Mouse (Mus musculus): ENCODE results near the gene Ociad1. TPM values are rescaled to one million over a fixed set of nuclear protein-coding genes. Genes with fewer than 3 reads are reported as not detected.

Gene Ociad1
- polyA plus RNA-seq, 1 experiment: 291 TPM

- no peaks in the 10 kb centered on the region for H3K27me3 ChIP-seq (ENCODE audit: control insufficient read depth, insufficient read depth, low read length, poor library complexity, severe bottlenecking)
- TF ChIP-seq POLR2A (IDR thresholded peaks at IDR 0.05; ENCODE audit: insufficient read depth, low read length) (no peak), CTCF (IDR thresholded peaks at IDR 0.05; ENCODE audit: low read depth, low read length) (no peak), EP300 (IDR thresholded peaks at IDR 0.05; ENCODE audit: insufficient read depth, low read depth, low read length) (no peak)
- peaks cover 2% of the 10 kb centered on the region for H3K4me1 ChIP-seq (ENCODE audit: control insufficient read depth, insufficient read depth, low read length)
- no peaks in the 10 kb centered on the region for H3K9me3 ChIP-seq (replicated peaks; ENCODE audit: control insufficient read depth, insufficient read depth, low read length, poor library complexity, severe bottlenecking)
- no peaks in the 10 kb centered on the region for H3K36me3 ChIP-seq (ENCODE audit: control insufficient read depth, insufficient read depth, low read length, poor library complexity, severe bottlenecking)
- no peak overlapping the region for H3K9ac ChIP-seq (ENCODE audit: low read depth, poor library complexity, severe bottlenecking)
- H3K27ac ChIP-seq (ENCODE audit: insufficient read depth, low read length): no peak overlapping the region
- no peak overlapping the region for H3K4me3 ChIP-seq (ENCODE audit: low read depth, low read length)
Measured at GRCm38 (mm10) chr5:73362791-73363190, 70.2 kb downstream of the Ociad1 start.

Other genes starting within 250 kb of the Ociad1 start
- 94.8 and 101 TPM in 2 replicates for gene Fryl, start 36.2 kb upstream of the Ociad1 start, polyA plus RNA-seq (2011; ENCODE audit: insufficient read depth, insufficient read length, low read depth, missing spikeins)
- gene Ociad2, start 48.2 kb downstream of the Ociad1 start, polyA plus RNA-seq (2011; ENCODE audit: insufficient read depth, insufficient read length, low read depth, missing spikeins): 2.2 and 4.9 TPM in 2 replicates
- gene Cwh43, start 113.3 kb downstream of the Ociad1 start, polyA plus RNA-seq (2011; ENCODE audit: insufficient read depth, insufficient read length, low read depth, missing spikeins): not detected in 2 replicates
- 32.9 and 34.1 TPM in 2 replicates for gene Dcun1d4, start 188.2 kb downstream of the Ociad1 start, polyA plus RNA-seq (2011; ENCODE audit: insufficient read depth, insufficient read length, low read depth, missing spikeins)